Mouse (Mus musculus) heart, postnatal 25 days (tissue): ENCODE results near the gene 1700013G24Rik. TPM values are rescaled to one million over a fixed set of nuclear protein-coding genes. Genes with fewer than 3 reads are reported as not detected.

Experiments used
- DNase-seq: peaks from one replicate; pipeline ENCODE4 v3.0.0; 2022; ENCODE audit warnings: low spot score
- intact Hi-C: fragments of 180-260 bp; cut with DNase I; formaldehyde crosslinking; loops from one replicate; pipeline ENCODE4 v1.15.1; 2025
- total RNA-seq, 2 experiments: library from RNA; stranded (reverse); gene quantifications; 2 replicates each; pipeline ENCODE4 v1.2.3; 2021

1700013G24Rik gene
- total RNA-seq, 2 experiments from 2014 or later: not detected

GRCm38 (mm10) chr4:137452190-137452589 is 894 bp upstream of the 1700013G24Rik start:
- no peak for DNase-seq
- intact Hi-C loops: no loop called here

DNA sequence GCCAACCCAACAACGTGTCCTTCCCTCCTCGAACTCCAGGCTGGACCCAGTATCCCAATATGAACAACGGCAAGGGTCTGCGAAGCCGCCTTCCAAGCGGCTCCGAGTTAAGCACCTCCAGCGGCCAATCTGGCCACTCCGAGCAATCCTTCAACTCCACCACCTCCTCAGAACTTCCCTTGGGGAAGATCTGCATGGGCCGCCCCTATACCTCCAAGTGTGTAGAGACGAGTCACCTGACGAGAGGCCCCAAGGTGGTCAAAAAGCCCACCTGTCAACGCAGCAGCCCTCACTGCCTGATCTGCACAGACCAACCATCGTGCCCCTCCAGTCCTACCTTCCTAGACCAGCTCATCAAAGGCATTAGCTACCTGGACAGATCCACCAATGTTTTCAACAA is 1.5 kb downstream of the 1700013G24Rik start:
- intact Hi-C loops: no loop called here
- DNase-seq: no peak

- DNase-seq: no peak
- intact Hi-C loops: loop anchor here (5.0 kb wide), 1 partner anchor 61 kb away; no protein-coding TSS in a partner anchor
These were observed 3.5 kb downstream of the 1700013G24Rik start for GRCm38 (mm10) chr4:137456581-137456980.

GRCm38 (mm10) chr4:137457292-137457691 is 4.2 kb downstream of the 1700013G24Rik start:
- intact Hi-C loops: loop anchor here (5.0 kb wide), 1 partner anchor 60 kb away; no protein-coding TSS in a partner anchor
- DNase-seq: no peak

- no peak for DNase-seq
- intact Hi-C loops: loop anchor here (5.0 kb wide), 1 partner anchor 59 kb away; no protein-coding TSS in a partner anchor
These were observed 5.2 kb downstream of the 1700013G24Rik start for GRCm38 (mm10) chr4:137458310-137458709.

DNA sequence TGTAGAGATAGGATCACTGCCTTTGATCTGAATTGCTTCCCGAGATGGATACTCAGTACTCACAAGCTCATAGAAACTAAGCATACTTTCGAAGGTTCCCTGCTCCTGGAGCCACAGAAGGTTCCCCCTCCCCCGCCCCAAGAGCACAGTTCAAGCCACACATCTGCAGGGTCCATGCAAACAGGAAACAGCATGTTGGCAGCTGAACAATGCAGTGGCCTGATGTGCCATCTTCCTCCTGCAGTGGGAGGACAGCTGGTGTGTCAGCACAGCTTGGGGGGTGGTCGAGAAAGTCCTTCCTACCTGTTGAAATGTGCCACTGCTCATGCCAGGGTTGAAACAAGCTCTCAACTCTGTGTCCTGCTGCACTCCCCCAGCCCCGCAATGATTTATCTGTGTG is 5.8 kb downstream of the 1700013G24Rik start:
- intact Hi-C loops: loop anchor here (5.0 kb wide), 1 partner anchor 58 kb away; no protein-coding TSS in a partner anchor
- DNase-seq: no peak

GRCm38 (mm10) chr4:137460676-137461075 is 7.6 kb downstream of the 1700013G24Rik start:
- no peak for DNase-seq
- intact Hi-C loops: loop anchor here (2.0 kb wide), 1 partner anchor 16 kb away; no protein-coding TSS in a partner anchor

DNA sequence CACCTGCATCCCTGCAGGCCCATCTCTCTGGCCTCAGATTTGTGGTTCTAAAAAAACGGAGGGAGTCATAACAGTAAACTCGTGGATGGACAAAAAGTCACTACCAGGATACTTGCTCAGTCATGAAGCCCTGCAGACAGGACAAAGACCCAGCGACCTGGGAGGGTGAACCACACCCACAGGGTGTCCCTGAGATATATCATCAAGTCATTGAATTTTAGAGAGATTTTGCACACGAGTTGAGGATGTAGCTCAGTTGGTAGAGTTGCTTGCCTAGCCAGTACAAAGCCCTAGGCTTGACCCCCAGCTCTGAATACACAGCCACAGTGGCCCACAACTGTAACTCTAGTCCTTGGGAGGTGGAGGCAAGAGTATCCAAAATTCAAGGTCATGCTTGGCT is 8.1 kb downstream of the 1700013G24Rik start:
- no peak for DNase-seq
- intact Hi-C loops: loop anchor here (2.0 kb wide), 1 partner anchor 16 kb away; no protein-coding TSS in a partner anchor

DNA sequence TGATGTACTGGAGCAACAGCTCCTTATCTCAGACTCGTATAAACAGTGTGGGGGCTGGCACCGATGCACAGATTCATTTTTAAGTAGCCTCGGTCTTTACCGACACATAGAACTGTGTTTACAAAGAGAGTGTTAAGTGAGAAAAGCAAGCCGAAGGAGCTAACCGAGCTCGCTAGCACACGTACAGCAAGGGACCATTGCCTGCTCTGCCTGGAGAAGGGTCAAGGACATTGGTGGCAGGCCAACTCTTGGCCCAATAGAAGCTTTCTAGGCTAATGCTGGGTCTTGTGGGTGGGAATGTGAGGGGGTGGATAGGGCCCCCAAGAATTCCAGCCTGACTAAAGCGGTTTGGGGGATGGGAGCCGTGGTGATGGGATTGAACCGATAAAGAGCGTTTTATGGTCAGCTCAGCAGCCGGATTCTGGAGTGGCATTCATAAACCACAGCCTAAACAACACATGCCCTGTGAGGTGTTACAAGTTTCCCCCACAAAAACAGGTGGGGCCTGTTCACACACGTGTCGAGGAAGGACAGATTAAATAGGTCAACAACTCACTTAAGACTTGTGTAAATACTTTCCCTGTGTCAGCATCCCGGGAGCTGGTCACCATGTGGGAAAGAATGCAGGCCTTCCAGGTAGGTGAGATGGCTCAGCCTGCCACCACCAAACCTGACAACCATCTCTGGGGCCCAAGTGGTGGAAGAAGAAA is 9.1 kb downstream of the 1700013G24Rik start:
- no peak for DNase-seq
- intact Hi-C loops: loop anchor here (2.0 kb wide), 1 partner anchor 17 kb away; no protein-coding TSS in a partner anchor

- DNase-seq: peak; percentile 63
- intact Hi-C loops: loop anchor here (2.0 kb wide), 1 partner anchor 34 kb away; no protein-coding TSS in a partner anchor
These were observed 12.2 kb downstream of the 1700013G24Rik start for GRCm38 (mm10) chr4:137465125-137465787.

- intact Hi-C loops: no loop called here
- no peak for DNase-seq
These were observed 13.9 kb downstream of the 1700013G24Rik start for GRCm38 (mm10) chr4:137466991-137467390.

DNA sequence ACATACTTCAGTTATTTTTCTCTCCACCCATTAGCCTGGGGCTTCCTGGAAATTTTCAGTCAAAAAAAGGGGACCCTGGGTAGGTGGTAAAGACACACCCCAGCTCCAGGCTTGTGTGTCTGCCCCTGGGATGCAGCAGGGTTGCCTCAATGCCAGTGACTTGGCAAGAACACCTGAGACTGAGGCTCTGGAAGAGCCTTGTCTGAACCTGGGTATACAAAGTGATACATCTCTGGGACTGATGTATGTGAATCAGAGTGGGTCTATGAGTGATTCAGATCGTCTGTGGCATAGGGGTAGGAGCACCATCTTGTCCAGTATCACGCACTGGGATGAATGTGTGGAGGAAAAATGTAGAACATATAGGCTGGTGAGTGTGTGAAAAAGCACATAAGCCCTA is 14.4 kb downstream of the 1700013G24Rik start:
- intact Hi-C loops: no loop called here
- no peak for DNase-seq

- intact Hi-C loops: loop anchor here (2.0 kb wide), 2 partner anchors 20 kb away; no protein-coding TSS in a partner anchor
- DNase-seq: peak; percentile 92
These were observed 15.4 kb downstream of the 1700013G24Rik start, which contains the start of gene Hspg2 for GRCm38 (mm10) chr4:137468260-137469080. Gene Hspg2 (plus strand): TSS chr4:137468769.

DNA sequence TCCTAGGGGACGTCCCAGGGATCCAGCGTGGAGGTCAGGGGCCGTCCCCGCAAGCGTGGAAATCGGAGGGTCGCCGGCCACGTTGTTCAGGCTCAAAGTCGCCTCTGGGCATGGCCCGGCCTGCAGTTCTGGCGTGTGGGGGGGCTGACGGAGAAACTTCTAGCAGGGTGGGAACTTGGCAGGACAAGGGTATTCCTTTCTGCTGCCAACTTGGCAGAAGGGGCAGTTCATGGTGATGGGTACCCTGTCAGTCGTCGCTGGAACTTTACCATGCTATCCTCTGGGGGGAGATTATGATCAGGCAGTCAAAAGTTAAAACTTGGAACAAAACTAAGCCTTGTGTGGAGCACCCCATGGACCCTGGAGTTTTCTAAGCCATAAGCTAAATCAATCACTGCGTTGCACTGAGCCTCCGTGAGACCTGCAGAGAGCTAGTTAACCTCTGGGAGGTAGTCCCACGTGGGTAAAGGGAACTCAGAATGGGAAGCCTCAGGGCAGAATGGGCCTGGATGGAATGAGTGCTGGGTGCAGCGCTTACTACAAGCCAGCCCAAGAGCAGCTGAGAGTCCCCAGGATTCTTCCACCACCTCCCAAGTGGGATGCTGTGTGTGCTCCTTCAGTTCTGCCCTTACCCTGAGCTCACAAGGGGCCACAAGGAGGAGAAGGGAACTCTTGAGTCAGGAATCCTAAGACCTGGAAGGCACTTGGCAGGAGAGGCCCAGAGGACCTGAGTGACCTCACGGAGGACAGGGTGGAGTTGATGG is 16.2 kb downstream of the 1700013G24Rik start:
- DNase-seq: no peak
- intact Hi-C loops: loop anchor here (2.0 kb wide), 2 partner anchors 20 kb away; no protein-coding TSS in a partner anchor

DNA sequence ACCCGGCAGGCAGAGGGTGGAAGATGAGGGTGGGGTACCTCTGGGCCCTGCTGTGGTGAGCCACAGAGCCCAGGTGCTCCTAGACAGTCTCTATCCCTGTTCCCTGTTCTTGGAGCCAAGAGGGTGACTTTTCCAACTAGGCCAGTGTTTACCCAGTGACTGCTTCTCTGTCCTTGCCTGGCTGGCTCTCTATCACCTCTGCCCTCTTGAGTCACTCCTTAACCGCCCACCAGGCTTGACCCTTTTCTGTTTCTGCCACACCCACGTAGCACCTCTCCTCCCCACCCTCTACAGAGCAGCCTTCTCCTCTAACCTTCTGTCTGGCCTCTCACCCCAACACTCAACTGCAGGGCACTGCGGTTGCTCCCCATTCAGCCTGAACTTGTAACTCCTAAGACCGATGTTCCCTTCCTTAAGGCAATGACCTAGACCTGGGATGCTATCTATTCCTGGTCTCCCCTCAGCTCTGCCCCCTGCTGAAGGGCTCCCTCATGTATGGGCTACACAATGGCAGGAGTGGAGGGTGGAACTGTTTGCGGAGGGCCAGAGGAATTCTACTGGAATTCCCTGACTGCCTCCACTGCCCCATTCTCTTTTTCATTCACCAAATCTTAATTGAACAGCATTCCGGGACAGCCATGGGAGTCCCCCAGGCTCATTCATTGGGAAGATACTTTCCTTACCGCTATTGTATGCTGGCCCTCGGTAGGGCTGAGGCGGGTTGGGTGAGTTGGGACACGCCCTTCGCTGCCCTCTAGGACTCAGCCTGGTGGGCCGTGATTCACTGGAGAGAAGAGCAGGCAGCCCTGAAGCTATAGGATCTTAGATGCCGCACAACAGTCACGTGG is 17.0 kb downstream of the 1700013G24Rik start:
- DNase-seq: no peak
- intact Hi-C loops: loop anchor here (2.0 kb wide), 2 partner anchors 19 to 21 kb away; no protein-coding TSS in a partner anchor

- intact Hi-C loops: no loop called here
These were observed 17.7 kb downstream of the 1700013G24Rik start for GRCm38 (mm10) chr4:137470701-137471317.

DNA sequence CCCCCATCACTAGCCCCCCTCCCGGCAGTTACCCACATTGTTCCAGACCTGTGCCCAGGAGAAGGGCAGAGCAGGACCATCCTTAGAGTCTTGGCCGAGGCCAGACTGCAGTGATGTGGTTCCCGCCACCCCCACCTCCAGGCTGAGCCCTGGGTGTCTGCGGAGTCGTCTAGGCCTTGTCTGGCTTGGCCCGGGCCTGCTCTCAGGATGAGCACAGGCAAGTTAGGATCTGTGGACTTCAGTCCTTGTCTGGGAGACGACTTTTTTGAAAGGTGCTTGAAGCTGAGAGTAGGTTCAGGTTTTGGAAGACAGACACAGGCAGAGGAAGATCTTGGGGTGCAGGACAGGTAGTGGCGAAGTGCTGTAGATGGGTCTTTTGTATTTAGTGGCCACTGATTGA is 18.2 kb downstream of the 1700013G24Rik start:
- DNase-seq: no peak
- intact Hi-C loops: no loop called here

More at GRCm38 (mm10) chr4:137470701-137471317, 17.7 kb downstream of the 1700013G24Rik start:
- DNase-seq: no peak

DNA sequence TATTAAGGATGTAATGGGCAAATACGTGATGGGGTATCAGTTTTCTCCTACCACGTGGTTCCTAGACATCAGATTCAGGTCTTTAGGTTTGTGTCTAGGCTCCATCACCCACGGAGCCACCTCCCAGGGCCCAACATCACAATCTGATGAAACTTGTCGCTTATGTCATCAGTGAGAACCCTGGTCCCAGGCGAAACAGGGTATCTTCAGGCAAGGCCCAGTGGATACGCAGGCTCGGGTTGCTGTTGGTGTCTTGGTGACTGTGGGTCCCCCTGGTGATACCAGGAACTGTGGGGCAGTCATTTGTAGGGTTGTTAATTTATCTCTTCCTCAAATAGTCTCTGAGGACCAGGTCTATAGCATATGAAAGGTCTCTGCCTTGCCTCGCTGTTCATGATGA is 20.2 kb downstream of the 1700013G24Rik start:
- DNase-seq: no peak
- intact Hi-C loops: no loop called here
